Mouse (Mus musculus): Measurements from ENCODE around the gene Rsu1. TPM values are rescaled to one million over a fixed set of nuclear protein-coding genes. Genes with fewer than 3 reads are reported as not detected.

Rsu1 gene
- polyA plus RNA-seq, 1 experiment, result 67.7 TPM

- Histone ChIP-seq H3K4me3 (ENCODE audit: low read depth, low read length) (no peak overlapping the region), H3K9ac (ENCODE audit: low read depth, poor library complexity, severe bottlenecking) (no peak overlapping the region), H3K9me3 (replicated peaks; ENCODE audit: control insufficient read depth, insufficient read depth, low read length, poor library complexity, severe bottlenecking) (no peaks in the 10 kb centered on the region), H3K36me3 (ENCODE audit: control insufficient read depth, insufficient read depth, low read length, poor library complexity, severe bottlenecking) (no peaks in the 10 kb centered on the region), H3K27me3 (ENCODE audit: control insufficient read depth, insufficient read depth, low read length, poor library complexity, severe bottlenecking) (no peaks in the 10 kb centered on the region), H3K27ac (ENCODE audit: insufficient read depth, low read length) (no peak overlapping the region), H3K4me1 (ENCODE audit: control insufficient read depth, insufficient read depth, low read length) (no peaks in the 10 kb centered on the region)
- TF ChIP-seq CTCF (IDR thresholded peaks at IDR 0.05; ENCODE audit: low read depth, low read length), result no peak
- no peak for TF ChIP-seq POLR2A (IDR thresholded peaks at IDR 0.05; ENCODE audit: insufficient read depth, low read length)
- TF ChIP-seq EP300 (IDR thresholded peaks at IDR 0.05; ENCODE audit: insufficient read depth, low read depth, low read length), result no peak
Observed at GRCm38 (mm10) chr2:13060426-13061170, 210.6 kb downstream of the Rsu1 start.

DNA sequence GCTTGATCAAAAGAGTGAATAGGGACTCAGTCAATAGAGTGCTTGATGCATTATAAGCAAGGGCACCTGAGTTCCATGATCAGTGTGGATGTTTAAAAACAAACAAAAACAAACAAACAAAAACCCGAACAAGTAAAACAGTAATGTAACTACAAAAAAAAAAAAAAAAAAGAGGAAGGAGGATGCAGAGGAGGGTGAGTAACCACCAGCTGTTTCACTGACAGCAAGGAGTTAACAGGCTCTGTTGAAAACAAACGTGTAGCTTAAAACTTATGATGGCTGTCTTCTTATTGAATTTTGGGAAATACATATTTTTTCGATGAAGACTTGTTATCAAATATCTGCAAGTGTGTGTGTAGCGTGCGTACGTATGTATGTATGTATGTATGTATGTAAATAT is 222.6 kb downstream of the Rsu1 start:
- no peak overlapping the region for H3K4me3 ChIP-seq (ENCODE audit: low read depth, low read length)
- H3K9me3 ChIP-seq (replicated peaks; ENCODE audit: control insufficient read depth, insufficient read depth, low read length, poor library complexity, severe bottlenecking), result no peaks in the 10 kb centered on the region
- TF ChIP-seq EP300 (IDR thresholded peaks at IDR 0.05; ENCODE audit: insufficient read depth, low read depth, low read length) (no peak), POLR2A (IDR thresholded peaks at IDR 0.05; ENCODE audit: insufficient read depth, low read length) (no peak), CTCF (IDR thresholded peaks at IDR 0.05; ENCODE audit: low read depth, low read length) (no peak)
- peaks cover 1% of the 10 kb centered on the region for H3K4me1 ChIP-seq (ENCODE audit: control insufficient read depth, insufficient read depth, low read length)
- H3K9ac ChIP-seq (ENCODE audit: low read depth, poor library complexity, severe bottlenecking), result no peak overlapping the region
- no peak overlapping the region for H3K27ac ChIP-seq (ENCODE audit: insufficient read depth, low read length)
- no peaks in the 10 kb centered on the region for H3K36me3 ChIP-seq (ENCODE audit: control insufficient read depth, insufficient read depth, low read length, poor library complexity, severe bottlenecking)
- H3K27me3 ChIP-seq (ENCODE audit: control insufficient read depth, insufficient read depth, low read length, poor library complexity, severe bottlenecking), result no peaks in the 10 kb centered on the region

DNA sequence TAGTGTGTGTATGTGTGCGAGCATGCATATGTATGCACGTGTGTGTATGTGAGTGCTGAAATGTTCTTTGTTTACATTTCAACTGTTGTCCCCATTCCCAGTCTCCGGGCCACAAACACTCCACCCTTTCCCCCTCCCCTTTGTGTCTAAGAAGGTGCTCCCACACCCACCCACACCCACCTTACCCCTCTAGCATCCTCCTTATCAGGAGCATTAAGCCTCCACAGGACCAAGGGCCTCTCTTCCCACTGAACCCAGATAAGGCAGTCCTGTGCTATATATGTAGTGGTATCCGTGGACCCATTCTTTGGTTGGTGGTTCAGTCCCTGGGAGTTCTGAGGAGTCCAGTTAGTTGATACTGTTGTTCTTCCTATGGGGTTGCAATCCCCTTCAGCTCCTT is 226.7 kb downstream of the Rsu1 start:
- Histone ChIP-seq H3K27ac (ENCODE audit: insufficient read depth, low read length) (no peak overlapping the region), H3K27me3 (ENCODE audit: control insufficient read depth, insufficient read depth, low read length, poor library complexity, severe bottlenecking) (no peaks in the 10 kb centered on the region), H3K4me1 (ENCODE audit: control insufficient read depth, insufficient read depth, low read length) (peaks cover 1% of the 10 kb centered on the region), H3K9me3 (replicated peaks; ENCODE audit: control insufficient read depth, insufficient read depth, low read length, poor library complexity, severe bottlenecking) (no peaks in the 10 kb centered on the region), H3K4me3 (ENCODE audit: low read depth, low read length) (no peak overlapping the region), H3K36me3 (ENCODE audit: control insufficient read depth, insufficient read depth, low read length, poor library complexity, severe bottlenecking) (no peaks in the 10 kb centered on the region), H3K9ac (ENCODE audit: low read depth, poor library complexity, severe bottlenecking) (no peak overlapping the region)
- TF ChIP-seq EP300 (IDR thresholded peaks at IDR 0.05; ENCODE audit: insufficient read depth, low read depth, low read length), result no peak
- no peak for TF ChIP-seq CTCF (IDR thresholded peaks at IDR 0.05; ENCODE audit: low read depth, low read length)
- TF ChIP-seq POLR2A (IDR thresholded peaks at IDR 0.05; ENCODE audit: insufficient read depth, low read length), result no peak

- Histone ChIP-seq H3K9me3 (replicated peaks; ENCODE audit: control insufficient read depth, insufficient read depth, low read length, poor library complexity, severe bottlenecking) (no peaks in the 10 kb centered on the region), H3K4me1 (ENCODE audit: control insufficient read depth, insufficient read depth, low read length) (no peaks in the 10 kb centered on the region), H3K27me3 (ENCODE audit: control insufficient read depth, insufficient read depth, low read length, poor library complexity, severe bottlenecking) (no peaks in the 10 kb centered on the region), H3K36me3 (ENCODE audit: control insufficient read depth, insufficient read depth, low read length, poor library complexity, severe bottlenecking) (no peaks in the 10 kb centered on the region), H3K27ac (ENCODE audit: insufficient read depth, low read length) (no peak overlapping the region), H3K4me3 (ENCODE audit: low read depth, low read length) (no peak overlapping the region), H3K9ac (ENCODE audit: low read depth, poor library complexity, severe bottlenecking) (no peak overlapping the region)
- TF ChIP-seq POLR2A (IDR thresholded peaks at IDR 0.05; ENCODE audit: insufficient read depth, low read length) (no peak), EP300 (IDR thresholded peaks at IDR 0.05; ENCODE audit: insufficient read depth, low read depth, low read length) (no peak), CTCF (IDR thresholded peaks at IDR 0.05; ENCODE audit: low read depth, low read length) (peak; percentile 43)
Observed at GRCm38 (mm10) chr2:13039785-13040184, 231.4 kb downstream of the Rsu1 start.

DNA sequence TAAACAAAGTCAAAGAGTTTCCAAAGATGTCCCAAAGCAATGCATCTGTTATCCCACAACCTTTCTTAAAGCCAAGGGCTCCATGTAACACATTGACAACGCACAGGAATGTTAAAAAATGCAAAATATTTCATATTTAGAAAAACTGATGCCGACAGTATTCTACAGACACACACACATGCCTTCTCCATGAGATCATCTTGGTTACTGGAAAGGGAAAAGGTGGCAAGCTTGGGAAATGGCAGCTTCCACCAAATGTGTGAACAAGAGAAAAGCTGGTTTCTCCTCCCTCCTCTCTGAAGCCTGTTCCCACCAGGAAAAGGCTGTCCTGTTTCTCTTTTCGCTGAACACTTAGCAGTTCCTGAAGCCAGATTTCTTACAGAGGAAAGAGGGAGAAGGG is 232.4 kb downstream of the Rsu1 start:
- no peak overlapping the region for H3K27ac ChIP-seq (ENCODE audit: insufficient read depth, low read length)
- H3K9ac ChIP-seq (ENCODE audit: low read depth, poor library complexity, severe bottlenecking), result no peak overlapping the region
- H3K4me1 ChIP-seq (ENCODE audit: control insufficient read depth, insufficient read depth, low read length), result no peaks in the 10 kb centered on the region
- no peaks in the 10 kb centered on the region for H3K9me3 ChIP-seq (replicated peaks; ENCODE audit: control insufficient read depth, insufficient read depth, low read length, poor library complexity, severe bottlenecking)
- H3K36me3 ChIP-seq (ENCODE audit: control insufficient read depth, insufficient read depth, low read length, poor library complexity, severe bottlenecking), result no peaks in the 10 kb centered on the region
- H3K27me3 ChIP-seq (ENCODE audit: control insufficient read depth, insufficient read depth, low read length, poor library complexity, severe bottlenecking), result no peaks in the 10 kb centered on the region
- TF ChIP-seq EP300 (IDR thresholded peaks at IDR 0.05; ENCODE audit: insufficient read depth, low read depth, low read length) (no peak), CTCF (IDR thresholded peaks at IDR 0.05; ENCODE audit: low read depth, low read length) (no peak), POLR2A (IDR thresholded peaks at IDR 0.05; ENCODE audit: insufficient read depth, low read length) (no peak)
- H3K4me3 ChIP-seq (ENCODE audit: low read depth, low read length), result no peak overlapping the region

Other genes with a start within 250 kb of the Rsu1 start
- 0.14 and 0.21 TPM in 2 replicates for gene Cubn, start 220.4 kb upstream of the Rsu1 start, polyA plus RNA-seq (2011; ENCODE audit: insufficient read depth, insufficient read length, low read depth, missing spikeins)

All from ES-Bruce4 (cell line).